Mouse (Mus musculus) embryonic facial prominence, embryonic 10.5 days (tissue): ENCODE data around the gene Olfr460. TPM values are rescaled to one million over a fixed set of nuclear protein-coding genes. Genes with fewer than 3 reads are reported as not detected.

Experiments used
- DNase-seq: peaks from one replicate; pipeline ENCODE4 v3.0.0-alpha.2; 2017; ENCODE audit warnings: low spot score
- H3K27ac ChIP-seq: fragments of 300-500 bp; sonication (generic); replicated peaks from 2 replicates; pipeline ENCODE4 v1.5.1; 2016; ENCODE audit warnings: mild to moderate bottlenecking
- H3K27me3 ChIP-seq: fragments of 300-500 bp; sonication (generic); replicated peaks from 2 replicates; pipeline ENCODE4 v1.6.1; 2016; ENCODE audit warnings: low read depth, mild to moderate bottlenecking; ENCODE audit not compliant: poor library complexity, severe bottlenecking
- H3K36me3 ChIP-seq: fragments of 300-500 bp; sonication (generic); replicated peaks from 2 replicates; pipeline ENCODE4 v1.6.1; 2016; ENCODE audit warnings: mild to moderate bottlenecking, moderate library complexity
- H3K4me1 ChIP-seq: fragments of 300-500 bp; sonication (generic); 2 replicates; pipeline ENCODE4 v1.6.1; 2016
- H3K4me3 ChIP-seq: fragments of 300-500 bp; sonication (generic); 2 replicates; pipeline ENCODE4 v1.5.1; 2016; ENCODE audit warnings: mild to moderate bottlenecking, moderate library complexity
- H3K9me3 ChIP-seq: fragments of 300-500 bp; sonication (generic); 2 replicates; pipeline ENCODE4 v1.6.1; 2016; ENCODE audit warnings: mild to moderate bottlenecking
- WGBS: fragments of 180-500 bp; shearing (Covaris S2); methylation state at CpG from one replicate; pipeline ENCODE4 v1.1.7; 2016; 5-methylcytosine and 5-hydroxymethylcytosine counted together
- polyA plus RNA-seq: library from polyadenylated mRNA; unstranded; fragments of >200 nt; fragmentation: Nextera tagmentation; extraction: Ambion mirVana; gene quantifications from 2 replicates; pipeline ENCODE4 v1.2.1, GENCODE M21; 2016

Olfr460 gene
- polyA plus RNA-seq, 1 experiment from 2014 or later = not detected

GRCm38 (mm10) chr6:40617965-40618364, 48.7 kb downstream of the Olfr460 start:
- no peaks in the 10 kb centered on the region for H3K4me1 ChIP-seq
- H3K27me3 ChIP-seq = no peaks in the 10 kb centered on the region
- WGBS = 26% methylated on average over 2 of the region's 2 CpGs
- H3K4me3 ChIP-seq = no peak overlapping the region
- no peak overlapping the region for H3K27ac ChIP-seq
- no peaks in the 10 kb centered on the region for H3K36me3 ChIP-seq
- no peaks in the 10 kb centered on the region for H3K9me3 ChIP-seq
- peak; percentile 56 for DNase-seq

Other genes starting within 250 kb of the Olfr460 start
- gene Agk, start 244.3 kb upstream of the Olfr460 start, polyA plus RNA-seq = 50.6 and 53.3 TPM in 2 replicates
- gene E330009J07Rik, start 133.4 kb upstream of the Olfr460 start, polyA plus RNA-seq = 11.2 and 15.1 TPM in 2 replicates
- gene Wee2, start 130.4 kb upstream of the Olfr460 start, polyA plus RNA-seq = not detected in 2 replicates
- gene Ssbp1, start 98.1 kb upstream of the Olfr460 start, polyA plus RNA-seq = 221 and 226 TPM in 2 replicates
- gene Tas2r137, start 78.3 kb upstream of the Olfr460 start, polyA plus RNA-seq = 0.27 TPM in 1 of 2 replicates, not detected in the other
- 0.15 TPM in 1 of 2 replicates, not detected in the other for gene Tas2r108, start 76.0 kb upstream of the Olfr460 start, polyA plus RNA-seq
- not detected in 2 replicates for gene Prss37, start 50.0 kb upstream of the Olfr460 start, polyA plus RNA-seq
- gene Olfr461, start 14.4 kb upstream of the Olfr460 start, polyA plus RNA-seq = 0.09 and 0.16 TPM in 2 replicates
- 0.37 and 0.44 TPM in 2 replicates for gene Clec5a, start 16.3 kb downstream of the Olfr460 start, polyA plus RNA-seq
- not detected in 2 replicates for gene Tas2r138, start 43.8 kb downstream of the Olfr460 start, polyA plus RNA-seq
- 0.04 TPM in 1 of 2 replicates, not detected in the other for gene Mgam, start 59.3 kb downstream of the Olfr460 start, polyA plus RNA-seq